Mouse (Mus musculus) heart, embryonic 11.5 days (tissue): ENCODE measurements around the gene Apex1. TPM values are rescaled to one million over a fixed set of nuclear protein-coding genes. Genes with fewer than 3 reads are reported as not detected.
"Not testable (repeated sequence)": the region's sequence is repeated elsewhere in the genome, so short reads cannot be mapped to it uniquely, and the experiment has no call there.

Experiments used
- ATAC-seq: fragments of 200-750 bp; cut with Nextera tagmentation; replicated peaks from 2 replicates; pipeline ENCODE4 v1.8.0; 2017; ENCODE audit warnings: moderate library complexity; ENCODE audit not compliant: insufficient number of reproducible peaks, low FRiP score, low TSS enrichment
- H3K27ac ChIP-seq: fragments of 300-500 bp; sonication (generic); 2 replicates; pipeline ENCODE4 v1.5.1; 2014; ENCODE audit warnings: mild to moderate bottlenecking, low read depth, low read length
- H3K27me3 ChIP-seq: fragments of 300-500 bp; sonication (generic); 2 replicates; pipeline ENCODE4 v1.6.1; 2014; ENCODE audit warnings: mild to moderate bottlenecking, low read length, mixed read lengths; ENCODE audit not compliant: control insufficient read depth, insufficient read depth
- H3K36me3 ChIP-seq: fragments of 300-500 bp; sonication (generic); 2 replicates; pipeline ENCODE4 v1.6.1; 2014; ENCODE audit warnings: mild to moderate bottlenecking, low read length, moderate library complexity, mixed read lengths; ENCODE audit not compliant: control insufficient read depth, insufficient read depth
- H3K4me1 ChIP-seq: fragments of 300-500 bp; sonication (generic); 2 replicates; pipeline ENCODE4 v1.6.1; 2014; ENCODE audit warnings: low read length; ENCODE audit not compliant: control insufficient read depth, insufficient read depth
- H3K4me2 ChIP-seq: fragments of 300-500 bp; sonication (generic); 2 replicates; pipeline ENCODE4 v1.6.1; 2014; ENCODE audit warnings: mild to moderate bottlenecking, moderate library complexity
- H3K4me3 ChIP-seq: fragments of 300-500 bp; sonication (generic); 2 replicates; pipeline ENCODE4 v1.5.1; 2014; ENCODE audit warnings: low read depth, low read length
- H3K9ac ChIP-seq: fragments of 300-500 bp; sonication (generic); 2 replicates; pipeline ENCODE4 v1.6.1; 2014; ENCODE audit warnings: mild to moderate bottlenecking, low read depth, low read length, moderate library complexity
- H3K9me3 ChIP-seq: fragments of 300-500 bp; sonication (generic); replicated peaks from 2 replicates; pipeline ENCODE4 v1.6.1; 2016; ENCODE audit warnings: low read length; ENCODE audit not compliant: control insufficient read depth
- WGBS: fragments of 180-500 bp; shearing (Covaris S2); extraction: QIAGEN DNeasy Blood & Tissue Kit; methylation state at CpG from one replicate; pipeline ENCODE4 v1.1.7; 2014; ENCODE audit not compliant: insufficient replicate concordance; 5-methylcytosine and 5-hydroxymethylcytosine counted together
- polyA plus RNA-seq: library from polyadenylated mRNA; unstranded; fragments of >200 nt; fragmentation: Nextera tagmentation; extraction: Ambion mirVana; gene quantifications from 2 replicates; pipeline ENCODE4 v1.2.1, GENCODE M21; 2014

The Apex1 gene
- polyA plus RNA-seq, 1 experiment from 2014 or later = 188 TPM

- Histone ChIP-seq H3K4me2 (peak overlapping the region; percentile 87), H3K9ac (peak overlapping the region; percentile 79), H3K9me3 (no peaks in the 10 kb centered on the region), H3K4me1 (peaks cover 7% of the 10 kb centered on the region), H3K27ac (peak overlapping the region; percentile 89), H3K27me3 (no peaks in the 10 kb centered on the region), H3K36me3 (peaks cover 18% of the 10 kb centered on the region), H3K4me3 (peak overlapping the region; percentile 97)
- WGBS = 13% methylated on average over 12 of the region's 12 CpGs
- ATAC-seq = no peak
Observed at GRCm38 (mm10) chr14:50931493-50932020, 6.8 kb downstream of the Apex1 start.

GRCm38 (mm10) chr14:50936649-50937048 is 11.9 kb downstream of the Apex1 start:
- Histone ChIP-seq H3K9me3 (no peaks in the 10 kb centered on the region), H3K4me2 (no peak overlapping the region), H3K4me1 (no peaks in the 10 kb centered on the region), H3K27me3 (no peaks in the 10 kb centered on the region), H3K36me3 (no peaks in the 10 kb centered on the region), H3K4me3 (no peak overlapping the region), H3K9ac (no peak overlapping the region), H3K27ac (no peak overlapping the region)
- WGBS = 62% methylated on average over 1 of the region's 1 CpGs
- no peak for ATAC-seq

- Histone ChIP-seq H3K9me3 (no peaks in the 10 kb centered on the region), H3K4me2 (no peak overlapping the region), H3K27me3 (no peaks in the 10 kb centered on the region), H3K9ac (no peak overlapping the region), H3K4me1 (no peaks in the 10 kb centered on the region), H3K27ac (no peak overlapping the region), H3K4me3 (no peak overlapping the region), H3K36me3 (no peaks in the 10 kb centered on the region)
- whole genome bisulfite sequencing = 83% methylated on average over 3 of the region's 3 CpGs
- no peak for ATAC-seq
Observed at GRCm38 (mm10) chr14:50938119-50938908, 13.5 kb downstream of the Apex1 start.

GRCm38 (mm10) chr14:50938940-50939339 is 14.2 kb downstream of the Apex1 start:
- WGBS = 36% methylated on average over 2 of the region's 2 CpGs

GRCm38 (mm10) chr14:50943932-50944667 is 19.3 kb downstream of the Apex1 start, which contains the start of gene Gm49342:
TSS of gene Gm49342 (plus strand) at chr14:50944517.
- H3K4me3 ChIP-seq = peak within 1 kb of the TSS; percentile 52
- H3K4me2 ChIP-seq = peak within 1 kb of the TSS; percentile 66
- no peaks in the 10 kb centered on the region for H3K4me1 ChIP-seq
- no peaks in the 10 kb centered on the region for H3K36me3 ChIP-seq
- H3K27ac ChIP-seq = peak within 1 kb of the TSS; percentile 85
- peak; percentile 97 for ATAC-seq
- peak within 1 kb of the TSS; percentile 71 for H3K9ac ChIP-seq
- no peaks in the 10 kb centered on the region for H3K27me3 ChIP-seq
- 15% methylated on average over 31 of the region's 31 CpGs for WGBS
- no peaks in the 10 kb centered on the region for H3K9me3 ChIP-seq

More at GRCm38 (mm10) chr14:50938940-50939339, 14.2 kb downstream of the Apex1 start:
- H3K9ac ChIP-seq = no peak overlapping the region
- no peaks in the 10 kb centered on the region for H3K4me1 ChIP-seq
- ATAC-seq = no peak
- no peaks in the 10 kb centered on the region for H3K27me3 ChIP-seq
- H3K36me3 ChIP-seq = no peaks in the 10 kb centered on the region
- no peak overlapping the region for H3K4me3 ChIP-seq
- H3K27ac ChIP-seq = no peak overlapping the region
- no peak overlapping the region for H3K4me2 ChIP-seq
- H3K9me3 ChIP-seq = no peaks in the 10 kb centered on the region

- ATAC-seq = peak; percentile 90
- Histone ChIP-seq H3K9ac (peak overlapping the region; percentile 71), H3K4me2 (peak overlapping the region; percentile 66), H3K4me3 (peak overlapping the region; percentile 52), H3K27ac (peak overlapping the region; percentile 85)
- H3K27me3 ChIP-seq, H3K9me3 ChIP-seq, H3K36me3 ChIP-seq, H3K4me1 ChIP-seq: not testable (repeated sequence)
- under 1% methylated on average over 14 of the region's 15 CpGs for WGBS
Observed at GRCm38 (mm10) chr14:50944668-50945033, 19.9 kb downstream of the Apex1 start.

GRCm38 (mm10) chr14:50945081-50945480 is 20.3 kb downstream of the Apex1 start:
- peak overlapping the region; percentile 66 for H3K4me2 ChIP-seq
- not testable (repeated sequence) for H3K36me3 ChIP-seq, ATAC-seq, H3K9me3 ChIP-seq, H3K27me3 ChIP-seq, H3K4me1 ChIP-seq
- peak overlapping the region; percentile 52 for H3K4me3 ChIP-seq
- peak overlapping the region; percentile 85 for H3K27ac ChIP-seq
- 9% methylated on average over 6 of the region's 6 CpGs for WGBS
- peak overlapping the region; percentile 71 for H3K9ac ChIP-seq

GRCm38 (mm10) chr14:50945526-50945925 is 20.8 kb downstream of the Apex1 start:
- peak overlapping the region; percentile 52 for H3K4me3 ChIP-seq
- 37% methylated on average over 3 of the region's 3 CpGs for WGBS
- not testable (repeated sequence) for H3K27ac ChIP-seq, ATAC-seq, H3K4me1 ChIP-seq, H3K27me3 ChIP-seq, H3K9me3 ChIP-seq, H3K9ac ChIP-seq, H3K36me3 ChIP-seq
- H3K4me2 ChIP-seq = peak overlapping the region; percentile 66
